Mouse (Mus musculus) neural tube, embryonic 14.5 days (tissue): Measurements from ENCODE around the gene Clcn6. TPM values are rescaled to one million over a fixed set of nuclear protein-coding genes. Genes with fewer than 3 reads are reported as not detected.

Experiments
- ATAC-seq: fragments of 200-750 bp; cut with Nextera tagmentation; 2 replicates; pipeline ENCODE4 v1.8.0; 2017; ENCODE audit warnings: low read depth, mild to moderate bottlenecking, moderate TSS enrichment, moderate library complexity
- H3K27ac ChIP-seq: fragments of 300-500 bp; sonication (generic); 2 replicates; pipeline ENCODE4 v1.5.1; 2014; ENCODE audit warnings: low read depth, mild to moderate bottlenecking, control low read depth, low read length, moderate library complexity, mixed read lengths
- H3K27me3 ChIP-seq: fragments of 300-500 bp; sonication (generic); 2 replicates; pipeline ENCODE4 v1.6.1; 2014; ENCODE audit warnings: low read length; ENCODE audit not compliant: control insufficient read depth, insufficient read depth
- H3K36me3 ChIP-seq: fragments of 300-500 bp; sonication (generic); 2 replicates; pipeline ENCODE4 v1.6.1; 2014; ENCODE audit warnings: low read length, mixed read lengths; ENCODE audit not compliant: control insufficient read depth, insufficient read depth
- H3K4me1 ChIP-seq: fragments of 300-500 bp; sonication (generic); 2 replicates; pipeline ENCODE4 v1.6.1; 2014; ENCODE audit warnings: low read length; ENCODE audit not compliant: control insufficient read depth, insufficient read depth
- H3K4me2 ChIP-seq: fragments of 300-500 bp; sonication (generic); 2 replicates; pipeline ENCODE4 v1.6.1; 2014; ENCODE audit warnings: mild to moderate bottlenecking, low read depth, low read length, control low read depth
- H3K4me3 ChIP-seq: fragments of 300-500 bp; sonication (generic); 2 replicates; pipeline ENCODE4 v1.5.1; 2014; ENCODE audit warnings: low read depth, low read length, control low read depth, mixed read lengths
- H3K9ac ChIP-seq: fragments of 300-500 bp; sonication (generic); replicated peaks from 2 replicates; pipeline ENCODE4 v1.6.1; 2014; ENCODE audit warnings: low read depth, mild to moderate bottlenecking, control low read depth, low read length, mixed read lengths
- H3K9me3 ChIP-seq: fragments of 300-500 bp; sonication (generic); 2 replicates; pipeline ENCODE4 v1.6.1; 2016; ENCODE audit warnings: low read length; ENCODE audit not compliant: control insufficient read depth
- WGBS: fragments of 180-500 bp; shearing (Covaris S2); extraction: QIAGEN DNeasy Blood & Tissue Kit; methylation state at CpG from one replicate; pipeline ENCODE4 v1.1.7; 2014; 5-methylcytosine and 5-hydroxymethylcytosine counted together
- polyA plus RNA-seq: library from polyadenylated mRNA; unstranded; fragments of >200 nt; fragmentation: Nextera tagmentation; extraction: Ambion mirVana; gene quantifications from 2 replicates; pipeline ENCODE4 v1.2.1, GENCODE M21; 2014

The Clcn6 gene
- polyA plus RNA-seq, 1 experiment from 2014 or later, result 30.6 TPM

GRCm38 (mm10) chr4:148082257-148083044 lies 43.8 kb upstream of the Clcn6 start:
- no peaks in the 10 kb centered on the region for H3K36me3 ChIP-seq
- H3K27ac ChIP-seq, result no peak overlapping the region
- H3K4me3 ChIP-seq, result no peak overlapping the region
- ATAC-seq, result no peak
- H3K9ac ChIP-seq, result no peak overlapping the region
- peaks cover 3% of the 10 kb centered on the region; the same call in 1 of the 2 replicates for H3K4me1 ChIP-seq
- H3K4me2 ChIP-seq, result no peak overlapping the region
- H3K9me3 ChIP-seq, result no peaks in the 10 kb centered on the region
- H3K27me3 ChIP-seq, result no peaks in the 10 kb centered on the region
- WGBS, result 58% methylated on average over 12 of the region's 12 CpGs

GRCm38 (mm10) chr4:148081201-148081600 lies 42.6 kb upstream of the Clcn6 start:
- Histone ChIP-seq H3K36me3 (no peaks in the 10 kb centered on the region), H3K4me3 (no peak overlapping the region), H3K4me1 (no peaks in the 10 kb centered on the region), H3K27ac (no peak overlapping the region), H3K27me3 (no peaks in the 10 kb centered on the region), H3K9ac (no peak overlapping the region), H3K9me3 (no peaks in the 10 kb centered on the region), H3K4me2 (no peak overlapping the region)
- no peak for ATAC-seq
- 94% methylated on average over 10 of the region's 10 CpGs for WGBS

GRCm38 (mm10) chr4:148080597-148080973 lies 42.0 kb upstream of the Clcn6 start:
- H3K27ac ChIP-seq, result no peak overlapping the region
- no peak overlapping the region for H3K4me2 ChIP-seq
- no peaks in the 10 kb centered on the region for H3K4me1 ChIP-seq
- no peak overlapping the region for H3K9ac ChIP-seq
- H3K4me3 ChIP-seq, result no peak overlapping the region
- H3K36me3 ChIP-seq, result no peaks in the 10 kb centered on the region
- 79% methylated on average over 1 of the region's 1 CpGs for WGBS
- no peaks in the 10 kb centered on the region for H3K9me3 ChIP-seq
- no peak for ATAC-seq
- no peaks in the 10 kb centered on the region for H3K27me3 ChIP-seq

- Histone ChIP-seq H3K4me3 (no peak overlapping the region), H3K27me3 (no peaks in the 10 kb centered on the region), H3K4me1 (no peaks in the 10 kb centered on the region), H3K9ac (no peak overlapping the region), H3K4me2 (no peak overlapping the region), H3K36me3 (no peaks in the 10 kb centered on the region), H3K9me3 (no peaks in the 10 kb centered on the region), H3K27ac (no peak overlapping the region)
- no peak for ATAC-seq
- 92% methylated on average over 8 of the region's 8 CpGs for WGBS
Observed at GRCm38 (mm10) chr4:148079944-148080596, 41.4 kb upstream of the Clcn6 start.

GRCm38 (mm10) chr4:148079212-148079611 lies 40.6 kb upstream of the Clcn6 start:
- H3K27ac ChIP-seq, result no peak overlapping the region
- 67% methylated on average over 6 of the region's 6 CpGs for WGBS
- H3K9ac ChIP-seq, result no peak overlapping the region
- no peaks in the 10 kb centered on the region for H3K27me3 ChIP-seq
- no peak overlapping the region for H3K4me2 ChIP-seq
- no peaks in the 10 kb centered on the region for H3K9me3 ChIP-seq
- H3K36me3 ChIP-seq, result no peaks in the 10 kb centered on the region
- ATAC-seq, result no peak
- H3K4me1 ChIP-seq, result no peaks in the 10 kb centered on the region
- no peak overlapping the region for H3K4me3 ChIP-seq

- Histone ChIP-seq H3K27ac (no peak overlapping the region), H3K4me2 (no peak overlapping the region), H3K4me3 (no peak overlapping the region), H3K9me3 (no peaks in the 10 kb centered on the region), H3K4me1 (no peaks in the 10 kb centered on the region), H3K9ac (no peak overlapping the region), H3K36me3 (no peaks in the 10 kb centered on the region), H3K27me3 (no peaks in the 10 kb centered on the region)
- 93% methylated on average over 6 of the region's 6 CpGs for WGBS
- no peak for ATAC-seq
Observed at GRCm38 (mm10) chr4:148075881-148076280, 37.3 kb upstream of the Clcn6 start.

- Histone ChIP-seq H3K4me3 (peak overlapping the region; percentile 17), H3K4me1 (no peaks in the 10 kb centered on the region), H3K27ac (no peak overlapping the region), H3K9me3 (no peaks in the 10 kb centered on the region), H3K36me3 (no peaks in the 10 kb centered on the region), H3K4me2 (peak overlapping the region; percentile 42), H3K27me3 (no peaks in the 10 kb centered on the region), H3K9ac (no peak overlapping the region)
- ATAC-seq, result peak; percentile 52; the same call in 1 of the 2 replicates
- 48% methylated on average over 21 of the region's 21 CpGs for WGBS
Observed at GRCm38 (mm10) chr4:148075259-148075658, 36.6 kb upstream of the Clcn6 start.

GRCm38 (mm10) chr4:148074521-148075189 lies 36.0 kb upstream of the Clcn6 start:
- Histone ChIP-seq H3K4me3 (peak overlapping the region; percentile 17), H3K9me3 (no peaks in the 10 kb centered on the region), H3K36me3 (no peaks in the 10 kb centered on the region), H3K27ac (no peak overlapping the region), H3K9ac (no peak overlapping the region), H3K27me3 (no peaks in the 10 kb centered on the region), H3K4me2 (peak overlapping the region; percentile 42), H3K4me1 (no peaks in the 10 kb centered on the region)
- no peak; the same call in 1 of the 2 replicates for ATAC-seq
- 50% methylated on average over 17 of the region's 17 CpGs for WGBS

GRCm38 (mm10) chr4:148071508-148071907 lies 32.9 kb upstream of the Clcn6 start:
- Histone ChIP-seq H3K9ac (no peak overlapping the region), H3K4me2 (no peak overlapping the region), H3K27me3 (no peaks in the 10 kb centered on the region), H3K27ac (no peak overlapping the region), H3K36me3 (no peaks in the 10 kb centered on the region), H3K4me3 (no peak overlapping the region), H3K4me1 (no peaks in the 10 kb centered on the region), H3K9me3 (no peaks in the 10 kb centered on the region)
- WGBS, result 69% methylated on average over 5 of the region's 5 CpGs
- no peak; the same call in 1 of the 2 replicates for ATAC-seq
